Mouse (Mus musculus) frontal cortex, adult 2 months (tissue): ENCODE measurements around the gene Trnau1ap. TPM values are rescaled to one million over a fixed set of nuclear protein-coding genes. Genes with fewer than 3 reads are reported as not detected.
A peak's percentile ranks its signal among the peaks of the same experiment; 100 is the strongest.

Experiments used
- DNase-seq, 2 experiments: peaks; one replicate each; pipeline ENCODE4 v3.0.0; 2022; ENCODE audit warnings: low spot score in 1 of 2; ENCODE audit errors: extremely low spot score in 1 of 2
- polyA plus RNA-seq: library from polyadenylated mRNA; depleted of rRNA; stranded (reverse); fragments of >200 nt; gene quantifications from 2 replicates; pipeline ENCODE4 v1.2.3, GENCODE M21; 2012; rRNA removed

Gene Trnau1ap
- polyA plus RNA-seq, result 17.4 and 18.4 TPM in 2 replicates

- DNase-seq, result peak; percentile 41 to 83
Observed at GRCm38 (mm10) chr4:132329115-132329834, at the start of gene Trnau1ap. TSS of gene Trnau1ap (minus strand) at chr4:132329538.

GRCm38 (mm10) chr4:132373820-132374219 is 44.5 kb upstream of the Trnau1ap start:
- DNase-seq, result no peak

- no peak for DNase-seq
Observed at GRCm38 (mm10) chr4:132369953-132370750, 40.8 kb upstream of the Trnau1ap start.

DNA sequence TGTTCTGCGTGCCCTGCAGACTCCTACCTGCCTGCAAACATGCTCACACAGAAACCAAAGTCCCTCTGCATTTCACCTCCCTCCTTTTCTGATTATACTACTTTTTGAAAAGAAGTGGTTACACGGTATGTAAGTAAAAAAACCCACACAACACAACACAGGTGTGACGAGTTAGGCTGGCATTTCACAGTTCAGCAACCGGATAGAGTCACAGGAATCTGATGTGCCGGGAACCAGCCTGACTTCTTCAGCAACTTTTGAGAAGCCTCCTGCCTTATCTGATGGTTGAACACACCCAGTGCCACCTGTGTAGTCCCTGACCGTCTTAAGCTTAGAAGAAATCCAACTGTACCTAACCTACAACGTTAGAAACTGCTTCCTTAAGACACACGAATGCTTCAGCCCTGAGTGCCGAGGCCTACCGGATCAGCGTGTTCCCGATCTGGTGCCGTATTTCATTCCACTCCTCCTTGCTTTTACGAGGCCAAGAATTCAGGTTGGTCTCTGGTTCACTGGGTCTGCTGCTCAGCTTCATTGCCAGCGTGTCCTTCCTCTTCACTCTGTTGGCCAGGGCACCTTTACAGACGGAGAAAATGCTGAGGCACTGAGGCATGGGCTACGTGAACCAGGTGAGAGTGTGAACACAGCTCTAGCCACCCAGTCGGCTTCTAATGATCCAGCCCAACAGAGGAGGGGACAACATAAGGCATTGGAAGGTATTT is 38.3 kb upstream of the Trnau1ap start:
- DNase-seq, result no peak

- no peak for DNase-seq
Observed at GRCm38 (mm10) chr4:132365450-132366060, 36.2 kb upstream of the Trnau1ap start.

GRCm38 (mm10) chr4:132363487-132363886 is 34.1 kb upstream of the Trnau1ap start:
- no peak for DNase-seq

DNA sequence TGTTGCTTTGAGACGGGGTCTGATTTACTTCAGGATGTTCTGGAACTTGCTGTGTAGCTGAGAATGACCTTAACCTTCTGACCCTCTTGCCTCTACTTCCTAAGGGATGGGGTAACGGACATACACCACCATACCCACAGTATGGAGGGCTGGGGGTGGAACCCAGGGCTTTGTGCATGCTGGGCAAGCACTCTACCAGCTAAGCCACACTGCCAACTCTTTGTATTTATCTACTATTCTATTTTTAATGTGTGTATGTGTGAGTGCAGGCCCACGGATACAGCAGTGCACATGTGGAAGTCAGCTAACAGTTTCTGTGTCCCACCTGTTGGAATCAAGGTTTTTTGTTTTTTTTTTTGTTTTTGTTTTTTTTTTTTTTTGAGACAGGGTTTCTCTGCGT is 30.2 kb upstream of the Trnau1ap start:
- no peak for DNase-seq

DNA sequence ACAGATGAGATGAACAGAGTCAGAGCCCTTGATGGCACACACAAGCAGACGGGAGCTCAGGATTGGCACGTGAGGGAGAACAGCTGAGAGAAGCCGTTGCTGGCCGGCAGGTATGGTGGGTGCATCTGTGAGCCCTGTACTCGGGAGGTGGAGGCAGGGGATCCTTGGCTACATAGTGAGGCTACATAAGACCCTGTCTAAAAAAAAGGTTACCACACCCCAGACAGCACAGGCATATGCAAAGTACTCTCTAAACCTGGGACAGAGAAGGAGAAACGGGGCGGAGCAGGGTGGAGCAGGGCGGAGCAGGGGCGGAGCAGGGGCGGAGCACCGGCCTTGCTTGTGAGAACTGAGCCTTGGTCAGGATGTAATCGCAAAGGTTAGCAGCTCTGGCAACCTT is 26.8 kb upstream of the Trnau1ap start:
- peak in 1 of 2 experiments; percentile 28 for DNase-seq

DNA sequence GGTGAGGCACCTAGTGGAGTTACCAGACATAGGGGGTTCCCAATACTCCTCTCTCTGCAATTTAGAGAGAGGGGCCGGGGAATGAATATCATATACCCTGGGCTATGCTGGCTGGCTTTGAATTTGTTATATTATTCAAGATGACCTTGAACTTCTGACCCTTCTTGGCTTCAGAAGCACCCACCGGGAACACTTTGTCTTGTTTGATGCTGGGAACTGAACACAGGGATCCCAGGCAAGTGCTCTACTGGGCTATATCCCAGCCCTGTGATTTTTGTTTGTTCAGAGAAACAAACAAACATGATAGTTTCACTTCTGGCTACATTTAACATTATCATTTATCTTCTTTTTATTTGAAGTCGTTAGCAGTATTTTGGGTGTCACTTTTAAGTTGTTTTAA is 26.1 kb upstream of the Trnau1ap start:
- no peak for DNase-seq

- no peak for DNase-seq
Observed at GRCm38 (mm10) chr4:132354571-132354970, 25.2 kb upstream of the Trnau1ap start.

DNA sequence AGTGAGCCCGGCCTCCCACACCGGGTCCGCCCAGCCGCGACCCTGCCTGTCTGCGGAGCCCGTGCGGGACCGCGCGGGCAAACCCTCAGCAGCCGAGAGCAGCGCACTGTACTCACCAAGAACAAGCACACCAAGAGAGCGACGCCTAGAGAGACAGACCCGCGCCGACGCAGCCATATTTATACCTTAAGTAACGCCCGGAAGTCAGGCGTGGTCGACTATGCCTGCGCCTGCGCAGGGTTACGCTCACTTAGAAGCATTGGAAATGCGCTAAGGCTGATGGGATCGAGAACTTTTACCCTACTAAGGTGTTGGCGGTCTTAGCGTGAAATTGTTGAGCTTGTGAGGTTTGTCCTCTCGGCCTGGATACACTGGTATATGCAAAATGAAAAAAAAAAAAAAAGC is 24.1 kb upstream of the Trnau1ap start, which contains the start of gene Rcc1:
Rcc1 (minus strand) TSS at position 125 of the 405 bp plus-strand sequence.
- DNase-seq, result peak; percentile 80 to 93

DNA sequence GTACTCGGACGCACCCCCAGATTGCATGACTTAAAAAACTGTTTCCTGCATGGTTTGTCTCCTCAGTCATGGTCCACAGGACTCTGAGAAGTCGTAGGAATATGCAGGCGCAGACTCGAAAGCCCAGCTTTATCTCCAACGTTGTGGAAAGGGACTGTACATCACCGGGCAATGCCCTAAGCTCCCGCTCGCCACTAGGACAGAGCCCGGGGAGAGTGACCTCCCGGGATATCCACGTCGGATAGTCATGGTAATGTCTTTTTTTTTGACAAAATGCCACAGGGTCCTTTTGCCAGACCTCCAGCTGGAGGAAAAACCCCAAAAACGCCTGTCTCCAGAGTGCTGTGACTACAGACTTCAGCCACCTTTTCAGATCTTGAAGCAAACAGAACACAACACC is 23.4 kb upstream of the Trnau1ap start:
- no peak for DNase-seq

DNA sequence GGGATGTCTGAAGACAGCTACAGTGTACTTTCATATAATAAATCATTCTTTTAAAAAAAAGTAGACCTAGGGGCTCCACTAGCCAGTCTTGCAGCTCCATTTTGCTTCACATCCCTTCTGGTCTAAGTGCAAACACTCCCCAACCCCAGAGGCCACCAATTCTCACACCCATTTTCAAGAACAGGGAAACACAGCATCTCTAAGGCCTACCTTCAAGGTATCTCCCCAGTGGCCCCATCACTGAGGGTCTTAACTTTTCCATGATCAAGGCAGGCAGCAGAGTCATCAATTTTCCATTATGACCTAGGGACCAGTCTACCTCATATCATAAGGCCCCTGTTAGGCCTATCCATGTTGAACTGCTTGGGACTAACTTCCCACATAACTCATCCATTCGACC is 22.1 kb upstream of the Trnau1ap start:
- no peak for DNase-seq

GRCm38 (mm10) chr4:132350854-132351253 is 21.5 kb upstream of the Trnau1ap start:
- DNase-seq, result no peak

DNA sequence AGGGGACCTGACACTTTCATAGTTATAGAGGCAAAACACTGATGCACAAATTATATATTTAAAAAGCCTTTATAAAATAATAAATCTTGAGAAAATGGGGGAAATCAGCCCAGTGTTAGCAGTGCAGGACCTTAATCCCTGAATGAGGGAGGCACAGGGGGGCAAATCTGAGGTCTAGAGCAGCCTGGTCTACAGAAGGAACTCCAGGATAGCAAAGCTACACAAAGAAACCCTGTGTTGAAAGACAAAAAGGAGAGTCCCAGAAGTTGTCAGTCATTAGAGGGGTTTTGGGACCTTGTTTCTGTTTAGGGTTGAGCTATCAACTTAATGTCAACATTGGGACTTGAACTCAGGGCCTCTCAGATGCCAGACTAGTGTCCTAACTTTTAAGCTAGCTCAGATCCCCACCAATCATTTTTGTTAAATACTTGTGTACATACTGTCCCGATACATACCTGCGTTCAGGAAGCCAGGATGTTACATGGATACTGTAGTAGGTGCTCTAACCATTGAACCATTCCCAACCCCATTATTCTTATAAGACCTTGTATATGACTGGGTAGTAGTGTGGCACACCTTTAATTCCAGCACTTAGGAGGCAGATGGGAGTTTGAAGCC is 20.9 kb upstream of the Trnau1ap start:
- no peak for DNase-seq

- no peak for DNase-seq
Observed at GRCm38 (mm10) chr4:132349495-132350122, 20.3 kb upstream of the Trnau1ap start.

DNA sequence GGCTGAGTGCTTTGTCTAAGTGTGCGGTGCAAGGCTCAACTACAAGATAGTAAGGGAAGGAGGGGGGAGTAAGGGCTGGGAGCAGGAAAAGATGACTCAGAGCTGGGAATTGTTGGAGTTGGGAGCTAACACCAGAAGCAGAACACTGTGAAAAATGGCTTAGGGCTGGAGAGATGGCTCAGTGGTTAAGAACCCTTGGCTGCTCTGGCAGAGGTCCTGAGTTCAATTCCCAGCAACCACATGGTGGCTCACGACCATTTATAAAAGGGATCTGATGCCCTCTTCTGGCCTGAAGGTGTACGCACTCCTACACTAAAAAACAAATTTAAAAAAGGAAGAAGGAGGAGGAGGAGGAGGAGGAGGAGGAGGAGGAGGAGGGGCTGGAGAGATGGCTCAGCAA is 17.3 kb upstream of the Trnau1ap start:
- DNase-seq, result no peak

DNA sequence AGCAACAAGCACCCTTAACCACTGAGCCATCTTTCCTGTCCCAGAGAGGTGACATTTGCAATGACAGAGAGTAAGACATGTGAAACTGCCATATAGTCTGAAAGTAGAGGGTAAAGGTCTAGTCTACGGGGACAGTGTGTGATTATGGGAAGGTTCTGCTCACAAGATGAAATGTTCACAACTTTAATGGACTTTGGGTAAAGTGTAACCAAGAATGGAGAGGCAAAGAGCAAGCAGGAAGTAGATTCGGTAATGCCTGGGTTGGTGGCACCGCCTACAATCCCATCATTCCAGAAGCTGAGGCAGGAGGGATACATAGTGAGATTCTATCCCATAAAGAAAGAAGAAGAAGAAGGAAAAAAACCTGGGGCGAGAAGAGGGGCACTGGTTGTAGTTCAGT is 16.9 kb upstream of the Trnau1ap start:
- DNase-seq, result no peak

GRCm38 (mm10) chr4:132345843-132346212 is 16.5 kb upstream of the Trnau1ap start:
- no peak for DNase-seq
